Mouse (Mus musculus) small intestine, adult 2 months (tissue): ENCODE measurements around the gene Rassf9.

Source experiments
- CTCF ChIP-seq: fragments of 200-500 bp; IDR thresholded peaks from 2 replicates; pipeline ENCODE4 v1.5.1; 2012; ENCODE audit warnings: low read depth, mild to moderate bottlenecking, control low read depth, inconsistent platforms, low read length, moderate library complexity, mixed read lengths; ENCODE audit not compliant: insufficient replicate concordance, insufficient read length; ENCODE audit errors: extremely low read depth
- POLR2A ChIP-seq: fragments of 200-500 bp; IDR thresholded peaks from 2 replicates; pipeline ENCODE4 v1.6.1; 2012; ENCODE audit warnings: low read depth, mild to moderate bottlenecking, control low read depth, inconsistent platforms, low read length, moderate library complexity

GRCm38 (mm10) chr10:102514159-102514558 lies 2.1 kb downstream of the Rassf9 start:
- no peak for TF ChIP-seq POLR2A
- TF ChIP-seq CTCF, result no peak
